In genomic region chr10:64750791-64751190, GRCm38 (mm10) we compare ENCODE assay signal across 9 mouse cellular contexts.
DNase-seq lines count a peak whose midpoint lies in the region; ATAC-seq and TF ChIP-seq lines count a peak whose summit lies in the region.
"Had no signal": no experiment of that assay in that cellular context is flagged by ENCODE, and none has a peak within 500 bp of the region (broad histone marks: within the 10 kb centered on the region; RNA-seq: fewer than 3 reads in every experiment).

No protein-coding gene starts in this region.

- H3K4me1 ChIP-seq in kidney, embryonic 15.5 days: no peaks in the 10 kb centered on the region
- H3K4me1 ChIP-seq in limb, embryonic 14.5 days (ENCODE audit: control insufficient read depth, insufficient read depth, low read length): no peaks in the 10 kb centered on the region
- H3K4me1 ChIP-seq: embryonic facial prominence, embryonic 12.5 days; liver, embryonic 13.5 days had no signal

- H3K4me3 ChIP-seq in kidney, embryonic 15.5 days (replicated peaks): no peak overlapping the region
- H3K4me3 ChIP-seq in limb, embryonic 14.5 days (replicated peaks; ENCODE audit: low read length): no peak overlapping the region
- H3K4me3 ChIP-seq: embryonic facial prominence, embryonic 12.5 days; liver, embryonic 13.5 days had no signal

- no peaks in the 10 kb centered on the region for H3K36me3 ChIP-seq in kidney, embryonic 15.5 days
- no peaks in the 10 kb centered on the region for H3K36me3 ChIP-seq in limb, embryonic 14.5 days (ENCODE audit: control insufficient read depth, insufficient read depth, low read length)
- H3K36me3 ChIP-seq: embryonic facial prominence, embryonic 12.5 days; liver, embryonic 13.5 days had no signal

- no peak overlapping the region for H3K4me2 ChIP-seq in kidney, embryonic 15.5 days
- H3K4me2 ChIP-seq in limb, embryonic 14.5 days (replicated peaks; ENCODE audit: low read depth, low read length, severe bottlenecking): no peak overlapping the region
- H3K4me2 ChIP-seq: embryonic facial prominence, embryonic 12.5 days; liver, embryonic 13.5 days had no signal

- peak; percentile 2 for DNase-seq in kidney, adult 18-20 months
- peak; percentile 67 for DNase-seq in ES-CJ7 (ENCODE audit: low read depth, low spot score)
- peak; percentile 4 for DNase-seq in c-Kit-positive CD71-negative TER-119-negative erythroid progenitor cells, embryonic 14.5 days (ENCODE audit: low read depth)
- DNase-seq in frontal cortex, postnatal 14 days (ENCODE audit: low spot score in 2 of 2): peak; percentile 4 to 14
- DNase-seq in limb, embryonic 14.5 days (ENCODE audit: low spot score): peak; percentile 61
- DNase-seq: liver, embryonic 13.5 days had no signal

- H3K27me3 ChIP-seq in kidney, embryonic 15.5 days: no peaks in the 10 kb centered on the region
- H3K27me3 ChIP-seq in limb, embryonic 14.5 days (ENCODE audit: control insufficient read depth, insufficient read depth, low read length): no peaks in the 10 kb centered on the region
- H3K27me3 ChIP-seq: embryonic facial prominence, embryonic 12.5 days; liver, embryonic 13.5 days had no signal

- ATAC-seq in kidney, embryonic 15.5 days (replicated peaks; ENCODE audit: low FRiP score): no peak
- no peak for ATAC-seq in limb, embryonic 14.5 days (ENCODE audit: low FRiP score, low read depth)
- ATAC-seq in granulocyte monocyte progenitor cell, adult 5-6 weeks (replicated peaks; ENCODE audit: poor library complexity, severe bottlenecking): no peak; the same call in 1 of the 2 replicates

- TF ChIP-seq POLR2A in limb, embryonic 14.5 days (IDR thresholded peaks at IDR 0.05; ENCODE audit: borderline replicate concordance, extremely low read depth, insufficient read depth, insufficient read length): no peak

- H3K27ac ChIP-seq in kidney, embryonic 15.5 days: no peak overlapping the region
- no peak overlapping the region for H3K27ac ChIP-seq in limb, embryonic 14.5 days (replicated peaks; ENCODE audit: low read depth, low read length)
- H3K27ac ChIP-seq: embryonic facial prominence, embryonic 12.5 days; liver, embryonic 13.5 days had no signal

- 35% methylated on average over 5 of the region's 5 CpGs for WGBS in kidney, embryonic 15.5 days
- WGBS in limb, embryonic 14.5 days: 31% methylated on average over 5 of the region's 5 CpGs

- no peaks in the 10 kb centered on the region for H3K9me3 ChIP-seq in kidney, embryonic 15.5 days (replicated peaks)
- no peaks in the 10 kb centered on the region for H3K9me3 ChIP-seq in limb, embryonic 14.5 days (ENCODE audit: control insufficient read depth, low read length)
- H3K9me3 ChIP-seq: embryonic facial prominence, embryonic 12.5 days; liver, embryonic 13.5 days had no signal

- no peak overlapping the region for H3K9ac ChIP-seq in kidney, embryonic 15.5 days
- H3K9ac ChIP-seq in limb, embryonic 14.5 days (ENCODE audit: low read depth, low read length, severe bottlenecking): no peak overlapping the region
- H3K9ac ChIP-seq: embryonic facial prominence, embryonic 12.5 days; liver, embryonic 13.5 days had no signal

Comparison
In these comparisons a context has a peak if more than half of its experiments do, and no peak if none do; other contexts are left out.
1. DNase-seq: peak in every context shown above with its lines; median percentile 67 in ES-CJ7; 61 in limb, embryonic 14.5 days; 9 in frontal cortex, postnatal 14 days; 4 in c-Kit-positive CD71-negative TER-119-negative erythroid progenitor cells, embryonic 14.5 days; 2 in kidney, adult 18-20 months.